Mouse (Mus musculus) large intestine, adult 2 months (tissue): ENCODE measurements at regions not wholly inside any gene's neighbourhood (a gene's known extent, or its start where the extent isn't known, plus 50 kb on each side); places are given as distances from the start of the nearest gene placed in this dataset.

Source experiments
- DNase-seq: peaks from one replicate; pipeline ENCODE4 v3.0.0-alpha.2; 2012; ENCODE audit warnings: low read depth, low spot score
- WGBS: fragments of 180-500 bp; shearing (Covaris S2); methylation state at CpG from one replicate; pipeline ENCODE4 v1.1.7; 2018; 5-methylcytosine and 5-hydroxymethylcytosine counted together

- no peak for DNase-seq
- WGBS = 88% methylated on average over 3 of the region's 3 CpGs
Measured at GRCm38 (mm10) chr3:42906246-42906645, 1163.8 kb downstream of the D3Ertd751e start.

GRCm38 (mm10) chr3:42908404-42908803 is 1166.0 kb downstream of the D3Ertd751e start:
- no peak for DNase-seq

- DNase-seq = no peak
- 57% methylated on average over 2 of the region's 2 CpGs for WGBS
Measured at GRCm38 (mm10) chr3:42915146-42915545, 1172.7 kb downstream of the D3Ertd751e start.

DNA sequence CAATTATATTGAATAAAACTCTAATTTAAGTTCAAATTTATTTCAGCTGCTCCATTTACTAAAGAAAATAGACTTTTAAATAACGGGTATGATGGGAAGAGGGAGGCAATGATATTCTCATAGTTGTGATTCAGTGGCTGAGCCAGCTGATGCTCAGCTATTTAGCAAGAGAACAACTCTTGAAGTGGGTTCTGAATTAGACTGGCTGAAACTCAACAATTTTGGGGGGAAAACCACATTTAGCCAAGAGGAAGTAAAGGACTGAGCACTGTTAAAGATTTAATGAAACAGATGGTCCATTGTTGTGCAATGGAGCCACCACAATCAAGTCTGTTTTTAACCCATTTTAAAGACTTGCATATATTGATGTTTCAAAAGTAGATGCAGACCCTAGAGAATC is 1193.0 kb downstream of the D3Ertd751e start:
- 68% methylated on average over 1 of the region's 1 CpGs for WGBS
- no peak for DNase-seq

DNA sequence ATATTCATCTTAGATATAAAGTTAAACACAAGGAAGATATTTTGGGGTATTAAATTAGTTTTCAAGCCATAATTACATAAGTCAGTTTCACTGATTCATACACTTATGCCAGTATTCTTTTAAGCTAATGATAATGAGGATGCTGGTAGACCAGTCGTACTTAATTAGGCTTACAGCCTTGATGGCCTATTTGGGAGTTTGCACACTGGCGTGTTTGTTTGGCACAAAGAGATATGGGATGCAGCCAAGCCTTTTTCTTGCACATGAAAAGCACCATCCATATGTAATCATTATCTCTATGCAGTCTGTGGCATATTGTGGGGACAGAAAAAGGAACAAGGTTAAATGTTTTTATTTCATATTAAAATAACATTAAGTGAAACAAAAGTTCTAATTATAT is 1234.7 kb downstream of the D3Ertd751e start:
- WGBS = 70% methylated on average over 2 of the region's 2 CpGs
- no peak for DNase-seq
